Mouse (Mus musculus) cerebellum, adult 2 months (tissue): ENCODE data around the gene Slc12a9.

Experiments used
- CTCF ChIP-seq: fragments of 200-500 bp; IDR thresholded peaks from 2 replicates; pipeline ENCODE4 v1.5.1; 2011; ENCODE audit warnings: low read depth, mild to moderate bottlenecking, control low read depth, low read length, moderate library complexity, borderline replicate concordance; ENCODE audit not compliant: insufficient read depth
- POLR2A ChIP-seq: fragments of 200-500 bp; IDR thresholded peaks from 2 replicates; pipeline ENCODE4 v1.6.1; 2011; ENCODE audit warnings: low read length, control low read depth, borderline replicate concordance; ENCODE audit not compliant: insufficient read depth

- TF ChIP-seq CTCF (no peak), POLR2A (no peak)
Measured at GRCm38 (mm10) chr5:137332857-137333511, 413 bp downstream of the Slc12a9 start.
